29 mouse cellular contexts compared by ENCODE assay signal in genomic region chr4:135161441-135161840, GRCm38 (mm10). TPM values are rescaled to one million over a fixed set of nuclear protein-coding genes. Genes with fewer than 3 reads are reported as not detected.
"Had no signal": no experiment of that assay in that cellular context is flagged by ENCODE, and none has a peak within 500 bp of the region (broad histone marks: within the 10 kb centered on the region; RNA-seq: fewer than 3 reads in every experiment).

No protein-coding gene starts in this region.

- H3K27ac ChIP-seq: embryonic facial prominence, embryonic 10.5 days; embryonic facial prominence, embryonic 12.5 days; embryonic facial prominence, embryonic 13.5 days; embryonic facial prominence, embryonic 15.5 days; forebrain, embryonic 10.5 days; forebrain, embryonic 12.5 days; forebrain, embryonic 13.5 days; forebrain, embryonic 15.5 days; gastrocnemius, adult 2 months; heart, adult 2 months had no signal

- H3K9ac ChIP-seq: embryonic facial prominence, embryonic 12.5 days; embryonic facial prominence, embryonic 13.5 days; embryonic facial prominence, embryonic 15.5 days; forebrain, embryonic 12.5 days; forebrain, embryonic 13.5 days; forebrain, embryonic 15.5 days; forebrain, postnatal 0 days had no signal

- H3K4me2 ChIP-seq: embryonic facial prominence, embryonic 12.5 days; embryonic facial prominence, embryonic 13.5 days; embryonic facial prominence, embryonic 15.5 days; forebrain, embryonic 12.5 days; forebrain, embryonic 13.5 days; forebrain, embryonic 15.5 days had no signal

- H3K4me3 ChIP-seq: embryonic facial prominence, embryonic 10.5 days; embryonic facial prominence, embryonic 12.5 days; embryonic facial prominence, embryonic 13.5 days; embryonic facial prominence, embryonic 15.5 days; erythroblast, embryonic 14.5 days; forebrain, embryonic 10.5 days; forebrain, embryonic 12.5 days; forebrain, embryonic 13.5 days; forebrain, embryonic 15.5 days; gastrocnemius, adult 2 months; heart, adult 2 months had no signal

- H3K9me3 ChIP-seq: embryonic facial prominence, embryonic 10.5 days; embryonic facial prominence, embryonic 12.5 days; embryonic facial prominence, embryonic 13.5 days; embryonic facial prominence, embryonic 15.5 days; forebrain, embryonic 10.5 days; forebrain, embryonic 12.5 days; forebrain, embryonic 13.5 days; forebrain, embryonic 15.5 days had no signal

- DNase-seq: cerebellum, adult 9-10 months; cerebellum, adult 9-11 months; cerebellum, postnatal 10 days; cerebellum, postnatal 14 days; cerebellum, postnatal 25 days; cerebellum, postnatal 36 days; embryo, embryonic 11 days; forebrain, postnatal 0 days; gastrocnemius, adult 2 months; gastrocnemius, postnatal 10 days; gastrocnemius, postnatal 14 days; gastrocnemius, postnatal 25 days; gastrocnemius, postnatal 36 days; heart, adult 11 months; heart, adult 18-20 months; heart, adult 2 months had no signal

- H3K36me3 ChIP-seq: embryonic facial prominence, embryonic 10.5 days; embryonic facial prominence, embryonic 12.5 days; embryonic facial prominence, embryonic 13.5 days; embryonic facial prominence, embryonic 15.5 days; forebrain, embryonic 10.5 days; forebrain, embryonic 12.5 days; forebrain, embryonic 15.5 days had no signal

RNA-seq across cellular contexts. Expression of gene Runx3, which starts 41.0 kb away (rescaled TPM):
- total RNA-seq: forebrain, postnatal 0 days had no signal
- polyA plus RNA-seq: cortical plate, adult 2 months; forebrain, embryonic 13.5 days; forebrain, embryonic 14.5 days; forebrain, embryonic 15.5 days; forebrain, embryonic 16.5 days; forebrain, postnatal 0 days; frontal cortex, adult 2 months had no signal
